Mouse (Mus musculus) lung, embryonic 16.5 days (tissue): Measurements from ENCODE around the gene Gm17655. TPM values are rescaled to one million over a fixed set of nuclear protein-coding genes. Genes with fewer than 3 reads are reported as not detected.

Experiments
- ATAC-seq: fragments of 200-750 bp; cut with Nextera tagmentation; 2 replicates; pipeline ENCODE4 v1.8.0; 2017; ENCODE audit warnings: low read depth, mild to moderate bottlenecking, moderate library complexity
- H3K27ac ChIP-seq: fragments of 300-500 bp; sonication (generic); 2 replicates; pipeline ENCODE4 v1.5.1; 2014; ENCODE audit warnings: mild to moderate bottlenecking, control low read depth, low read length
- H3K27me3 ChIP-seq: fragments of 300-500 bp; sonication (generic); 2 replicates; pipeline ENCODE4 v1.6.1; 2014; ENCODE audit warnings: low read depth, low read length, mixed read lengths; ENCODE audit not compliant: control insufficient read depth, insufficient read depth
- H3K36me3 ChIP-seq: fragments of 300-500 bp; sonication (generic); 2 replicates; pipeline ENCODE4 v1.6.1; 2014; ENCODE audit warnings: low read length; ENCODE audit not compliant: control insufficient read depth, insufficient read depth
- H3K4me1 ChIP-seq: fragments of 300-500 bp; sonication (generic); replicated peaks from 2 replicates; pipeline ENCODE4 v1.6.1; 2014; ENCODE audit warnings: low read length, mixed read lengths; ENCODE audit not compliant: control insufficient read depth, insufficient read depth
- H3K4me2 ChIP-seq: fragments of 300-500 bp; sonication (generic); 2 replicates; pipeline ENCODE4 v1.6.1; 2014; ENCODE audit warnings: low read depth, low read length, control low read depth
- H3K4me3 ChIP-seq: fragments of 300-500 bp; sonication (generic); 2 replicates; pipeline ENCODE4 v1.5.1; 2014; ENCODE audit warnings: mild to moderate bottlenecking, low read length, control low read depth
- H3K9ac ChIP-seq: fragments of 300-500 bp; sonication (generic); 2 replicates; pipeline ENCODE4 v1.6.1; 2014; ENCODE audit warnings: low read length, control low read depth
- H3K9me3 ChIP-seq: fragments of 300-500 bp; sonication (generic); 2 replicates; pipeline ENCODE4 v1.6.1; 2016; ENCODE audit warnings: low read length; ENCODE audit not compliant: control insufficient read depth
- WGBS: fragments of 180-500 bp; shearing (Covaris S2); extraction: QIAGEN DNeasy Blood & Tissue Kit; methylation state at CpG from one replicate; pipeline ENCODE4 v1.1.7; 2014; 5-methylcytosine and 5-hydroxymethylcytosine counted together
- polyA plus RNA-seq: library from polyadenylated mRNA; unstranded; fragments of >200 nt; fragmentation: Nextera tagmentation; extraction: Ambion mirVana; gene quantifications from 2 replicates; pipeline ENCODE4 v1.2.1, GENCODE M21; 2015

The Gm17655 gene
- polyA plus RNA-seq, 1 experiment from 2014 or later = 6.0 TPM

GRCm38 (mm10) chr5:110102853-110103625 lies 30.7 kb upstream of the Gm17655 start:
- H3K9ac ChIP-seq = no peak overlapping the region
- no peak for ATAC-seq
- peaks cover 7% of the 10 kb centered on the region; the same call in 1 of the 2 replicates for H3K9me3 ChIP-seq
- 90% methylated on average over 19 of the region's 19 CpGs for WGBS
- no peak overlapping the region for H3K4me2 ChIP-seq
- H3K27ac ChIP-seq = no peak overlapping the region
- no peaks in the 10 kb centered on the region for H3K27me3 ChIP-seq
- H3K4me3 ChIP-seq = no peak overlapping the region
- H3K36me3 ChIP-seq = peaks cover 37% of the 10 kb centered on the region
- peaks cover 29% of the 10 kb centered on the region for H3K4me1 ChIP-seq

- ATAC-seq = no peak
These were observed 30.1 kb upstream of the Gm17655 start for GRCm38 (mm10) chr5:110102429-110102828.

DNA sequence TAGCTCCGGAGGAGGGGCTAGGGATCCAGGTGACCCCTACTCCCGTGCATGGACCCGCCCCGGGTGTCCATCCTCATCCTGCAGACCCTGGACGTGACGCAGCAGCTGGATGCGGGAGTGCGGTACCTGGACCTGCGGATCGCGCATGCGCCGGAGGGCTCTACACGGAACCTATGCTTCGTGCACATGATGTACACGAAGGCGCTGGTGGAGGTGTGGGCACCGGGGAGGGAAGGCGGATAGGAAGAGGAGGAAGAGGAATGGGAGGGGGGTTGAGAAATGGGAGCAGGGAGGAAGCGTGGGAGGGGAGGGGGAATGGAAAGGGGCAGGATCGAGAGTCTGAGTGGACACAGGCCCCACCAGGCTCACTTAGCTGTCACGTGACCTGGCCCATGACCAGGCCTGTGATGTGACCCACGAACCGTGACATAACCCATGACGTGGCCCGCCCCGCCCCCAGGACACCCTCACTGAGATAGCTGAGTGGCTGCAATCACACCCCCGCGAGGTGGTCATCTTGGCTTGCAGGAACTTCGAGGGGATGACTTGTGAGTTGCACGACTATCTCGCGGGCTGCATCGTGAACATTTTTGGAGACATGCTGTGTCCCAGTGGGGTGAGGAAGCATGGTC lies 29.5 kb upstream of the Gm17655 start:
- no peaks in the 10 kb centered on the region for H3K27me3 ChIP-seq
- H3K27ac ChIP-seq = no peak overlapping the region
- peak overlapping the region; percentile 46 for H3K9ac ChIP-seq
- H3K9me3 ChIP-seq = peaks cover 7% of the 10 kb centered on the region; the same call in 1 of the 2 replicates
- peaks cover 37% of the 10 kb centered on the region for H3K36me3 ChIP-seq
- peaks cover 26% of the 10 kb centered on the region for H3K4me1 ChIP-seq
- WGBS = 11% methylated on average over 34 of the region's 34 CpGs
- peak overlapping the region; percentile 44 for H3K4me3 ChIP-seq
- peak overlapping the region; percentile 62 for H3K4me2 ChIP-seq
- ATAC-seq = peak; percentile 12; the same call in 1 of the 2 replicates

More at GRCm38 (mm10) chr5:110102429-110102828, 30.1 kb upstream of the Gm17655 start:
- H3K27me3 ChIP-seq = no peaks in the 10 kb centered on the region
- 90% methylated on average over 13 of the region's 13 CpGs for WGBS
- peaks cover 29% of the 10 kb centered on the region for H3K4me1 ChIP-seq
- no peak overlapping the region for H3K27ac ChIP-seq
- peaks cover 37% of the 10 kb centered on the region for H3K36me3 ChIP-seq
- no peak overlapping the region for H3K4me3 ChIP-seq
- H3K9me3 ChIP-seq = peaks cover 7% of the 10 kb centered on the region; the same call in 1 of the 2 replicates
- H3K4me2 ChIP-seq = no peak overlapping the region
- no peak overlapping the region for H3K9ac ChIP-seq

GRCm38 (mm10) chr5:110100921-110101631 lies 28.8 kb upstream of the Gm17655 start:
- peaks cover 19% of the 10 kb centered on the region for H3K4me1 ChIP-seq
- H3K27ac ChIP-seq = no peak overlapping the region
- H3K9ac ChIP-seq = peak overlapping the region; percentile 46
- H3K9me3 ChIP-seq = peaks cover 7% of the 10 kb centered on the region; the same call in 1 of the 2 replicates
- peak overlapping the region; percentile 44 for H3K4me3 ChIP-seq
- ATAC-seq = peak; percentile 6; the same call in 1 of the 2 replicates
- no peaks in the 10 kb centered on the region for H3K27me3 ChIP-seq
- H3K4me2 ChIP-seq = peak overlapping the region; percentile 62
- WGBS = 1% methylated on average over 33 of the region's 37 CpGs
- peaks cover 33% of the 10 kb centered on the region for H3K36me3 ChIP-seq

DNA sequence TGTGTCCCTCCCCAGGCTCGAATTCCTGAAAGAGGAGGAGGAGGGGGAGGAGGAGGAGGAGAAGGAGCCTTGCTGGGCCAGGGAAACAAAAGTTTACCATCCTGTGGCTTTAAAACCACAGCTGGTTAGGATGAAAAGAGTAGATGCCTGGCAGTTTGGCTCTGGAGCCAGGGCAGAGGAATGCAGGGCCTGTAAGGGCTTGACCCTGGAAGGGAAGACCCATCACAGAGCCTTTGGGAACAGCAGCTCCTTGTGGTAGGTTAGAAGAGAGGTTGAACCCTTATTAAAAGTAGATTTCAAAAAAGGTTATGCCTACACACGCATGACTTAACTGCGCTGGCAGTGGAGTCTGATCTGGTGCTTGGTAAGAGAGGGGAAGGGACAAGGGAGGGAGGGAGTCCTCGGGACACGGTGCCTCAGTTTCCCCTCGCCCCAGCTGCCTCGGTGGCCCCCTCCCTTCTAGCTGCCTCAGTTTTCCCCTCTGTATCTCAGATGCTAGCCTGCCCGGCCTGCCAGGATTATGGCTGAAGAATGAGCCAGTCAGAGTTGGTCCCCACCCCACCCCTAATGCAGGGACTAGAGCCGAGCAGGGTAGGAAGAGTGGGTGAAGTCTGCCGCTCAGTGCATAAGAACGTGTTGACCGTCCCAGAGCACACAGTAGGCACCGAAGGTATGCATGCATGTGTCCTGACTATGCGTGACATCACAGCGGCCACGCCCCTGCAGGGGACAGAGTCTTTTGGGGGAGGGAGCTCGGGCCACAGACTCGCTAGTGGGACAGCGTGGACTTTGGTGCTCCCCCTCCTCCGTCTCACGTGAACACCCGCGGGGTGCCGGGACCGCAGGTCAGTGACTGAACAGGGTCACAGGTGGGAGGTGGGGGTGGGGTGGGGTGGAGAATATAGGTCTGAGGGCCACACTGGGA lies 27.6 kb upstream of the Gm17655 start, which contains the start of gene Plcxd1:
Gene Plcxd1 (plus strand): TSS at position 314 of the 925 bp plus-strand sequence.
- peak within 1 kb of the TSS; percentile 46 for H3K9ac ChIP-seq
- peak within 1 kb of the TSS; percentile 87 for H3K27ac ChIP-seq

GRCm38 (mm10) chr5:110098991-110099477 lies 26.7 kb upstream of the Gm17655 start:
- H3K27me3 ChIP-seq = no peaks in the 10 kb centered on the region
- H3K4me2 ChIP-seq = no peak overlapping the region
- H3K9ac ChIP-seq = no peak overlapping the region
- peaks cover 21% of the 10 kb centered on the region for H3K4me1 ChIP-seq
- peak overlapping the region; percentile 87 for H3K27ac ChIP-seq
- ATAC-seq = peak; percentile 71
- H3K4me3 ChIP-seq = no peak overlapping the region
- peaks cover 14% of the 10 kb centered on the region for H3K36me3 ChIP-seq
- 48% methylated on average over 1 of the region's 1 CpGs for WGBS
- no peaks in the 10 kb centered on the region for H3K9me3 ChIP-seq

More for the DNA sequence above, 27.6 kb upstream of the Gm17655 start, which contains the start of gene Plcxd1:
- Histone ChIP-seq H3K4me2 (peak within 1 kb of the TSS; percentile 62), H3K27me3 (no peaks in the 10 kb centered on the region), H3K36me3 (peaks cover 22% of the 10 kb centered on the region), H3K4me3 (peak within 1 kb of the TSS; percentile 44), H3K4me1 (peaks cover 19% of the 10 kb centered on the region), H3K9me3 (peaks cover 4% of the 10 kb centered on the region; the same call in 1 of the 2 replicates)
- ATAC-seq = 0 out of 2 replicates have a peak, but pooled peaks have one; percentile 8
- 8% methylated on average over 25 of the region's 25 CpGs for WGBS

- peak overlapping the region; percentile 54 for H3K9ac ChIP-seq
- H3K4me3 ChIP-seq = peak overlapping the region; percentile 54
- ATAC-seq = no peak
- H3K36me3 ChIP-seq = no peaks in the 10 kb centered on the region
- peak overlapping the region; percentile 87 for H3K27ac ChIP-seq
- H3K9me3 ChIP-seq = no peaks in the 10 kb centered on the region
- peak overlapping the region; percentile 69 for H3K4me2 ChIP-seq
- 5% methylated on average over 4 of the region's 4 CpGs for WGBS
- no peaks in the 10 kb centered on the region for H3K27me3 ChIP-seq
- peaks cover 3% of the 10 kb centered on the region; the same call in 1 of the 2 replicates for H3K4me1 ChIP-seq
These were observed 22.5 kb upstream of the Gm17655 start for GRCm38 (mm10) chr5:110094847-110095213.
